Mouse (Mus musculus): ENCODE data around the gene Fam76b.

Gene Fam76b

GRCm38 (mm10) chr9:13853876-13854275, 26.4 kb downstream of the Fam76b start:
- in situ Hi-C loops (cut with MboI; ENCODE audit: unreplicated experiment in 2 of 2): loop anchor here in 1 of 2 experiments (25.0 kb wide), 1 partner anchor 658 kb away; the partner anchor contains the start of genes Cwc15 and Kdm4d

GRCm38 (mm10) chr9:13856247-13856646, 28.7 kb downstream of the Fam76b start:
- in situ Hi-C loops (cut with MboI; ENCODE audit: unreplicated experiment in 2 of 2): loop anchor here in 1 of 2 experiments (25.0 kb wide), 1 partner anchor 656 kb away; the partner anchor contains the start of genes Cwc15 and Kdm4d

- in situ Hi-C loops (cut with MboI; ENCODE audit: unreplicated experiment in 2 of 2): loop anchor here in 1 of 2 experiments (25.0 kb wide), 1 partner anchor 656 kb away; the partner anchor contains the start of genes Cwc15 and Kdm4d
Measured at GRCm38 (mm10) chr9:13856777-13857176, 29.3 kb downstream of the Fam76b start.

GRCm38 (mm10) chr9:13867646-13868045, 40.1 kb downstream of the Fam76b start:
- in situ Hi-C loops (cut with MboI; ENCODE audit: unreplicated experiment in 2 of 2): loop anchor here in 1 of 2 experiments (25.0 kb wide), 1 partner anchor 645 kb away; the partner anchor contains the start of genes Cwc15 and Kdm4d

- in situ Hi-C loops (cut with MboI; ENCODE audit: unreplicated experiment in 2 of 2): loop anchor here in 1 of 2 experiments (10.0 to 25.0 kb wide), 2 partner anchors 641 to 833 kb away; partner anchors contain the start of genes Cwc15 and Kdm4d
Measured at GRCm38 (mm10) chr9:13871631-13872030, 44.1 kb downstream of the Fam76b start.

- in situ Hi-C loops (cut with MboI; ENCODE audit: unreplicated experiment in 2 of 2): loop anchor here in 1 of 2 experiments (10.0 to 25.0 kb wide), 2 partner anchors 638 to 830 kb away; partner anchors contain the start of genes Cwc15 and Kdm4d
Measured at GRCm38 (mm10) chr9:13874359-13874758, 46.8 kb downstream of the Fam76b start.

GRCm38 (mm10) chr9:13875340-13875739, 47.8 kb downstream of the Fam76b start:
- in situ Hi-C loops (cut with MboI; ENCODE audit: unreplicated experiment in 2 of 2): loop anchor here (10.0 to 25.0 kb wide), 2 partner anchors 637 to 829 kb away; partner anchors contain the start of genes Cwc15 (in 1 of the 2) and Kdm4d (in 1 of the 2)

GRCm38 (mm10) chr9:13880761-13881160, 53.2 kb downstream of the Fam76b start:
- in situ Hi-C loops (cut with MboI; ENCODE audit: unreplicated experiment in 2 of 2): loop anchor here in 1 of 2 experiments (10.0 to 25.0 kb wide), 2 partner anchors 632 to 824 kb away; partner anchors contain the start of genes Cwc15 and Kdm4d

GRCm38 (mm10) chr9:13882478-13882877, 55.0 kb downstream of the Fam76b start:
- in situ Hi-C loops (cut with MboI; ENCODE audit: unreplicated experiment in 2 of 2): loop anchor here in 1 of 2 experiments (10.0 to 25.0 kb wide), 2 partner anchors 630 to 822 kb away; partner anchors contain the start of genes Cwc15 and Kdm4d

- in situ Hi-C loops (cut with MboI; ENCODE audit: unreplicated experiment in 2 of 2): loop anchor here (5.0 to 25.0 kb wide), 4 partner anchors 453 to 816 kb away; partner anchors contain the start of genes Cwc15 (in 1 of the 2) and Kdm4d (in 1 of the 2)
Measured at GRCm38 (mm10) chr9:13888981-13889380, 61.5 kb downstream of the Fam76b start.

- in situ Hi-C loops (cut with MboI; ENCODE audit: unreplicated experiment in 2 of 2): loop anchor here (5.0 to 25.0 kb wide), 7 partner anchors 195 to 815 kb away; partner anchors contain the start of genes Cwc15 (in 1 of the 2) and Kdm4d (in 1 of the 2)
Measured at GRCm38 (mm10) chr9:13889657-13890056, 62.1 kb downstream of the Fam76b start.

- in situ Hi-C loops (cut with MboI; ENCODE audit: unreplicated experiment in 2 of 2): loop anchor here in 1 of 2 experiments (10.0 to 25.0 kb wide), 4 partner anchors 195 to 622 kb away; partner anchors contain the start of genes Cwc15 and Kdm4d
Measured at GRCm38 (mm10) chr9:13890171-13890570, 62.7 kb downstream of the Fam76b start.

GRCm38 (mm10) chr9:13891888-13892287, 64.4 kb downstream of the Fam76b start:
- in situ Hi-C loops (cut with MboI; ENCODE audit: unreplicated experiment in 2 of 2): loop anchor here in 1 of 2 experiments (10.0 to 25.0 kb wide), 4 partner anchors 193 to 620 kb away; partner anchors contain the start of genes Cwc15 and Kdm4d

- in situ Hi-C loops (cut with MboI; ENCODE audit: unreplicated experiment in 2 of 2): loop anchor here in 1 of 2 experiments (10.0 to 25.0 kb wide), 4 partner anchors 192 to 619 kb away; partner anchors contain the start of genes Cwc15 and Kdm4d
Measured at GRCm38 (mm10) chr9:13893044-13893443, 65.5 kb downstream of the Fam76b start.

GRCm38 (mm10) chr9:13894491-13894890, 67.0 kb downstream of the Fam76b start:
- in situ Hi-C loops (cut with MboI; ENCODE audit: unreplicated experiment in 2 of 2): loop anchor here in 1 of 2 experiments (10.0 to 25.0 kb wide), 4 partner anchors 190 to 618 kb away; partner anchors contain the start of genes Cwc15 and Kdm4d

GRCm38 (mm10) chr9:13894936-13895335, 67.4 kb downstream of the Fam76b start:
- in situ Hi-C loops (cut with MboI; ENCODE audit: unreplicated experiment in 2 of 2): loop anchor here in 1 of 2 experiments (5.0 to 25.0 kb wide), 5 partner anchors 190 to 617 kb away; partner anchors contain the start of genes Cwc15, Kdm4d and Sesn3

GRCm38 (mm10) chr9:13896055-13896454, 68.5 kb downstream of the Fam76b start:
- in situ Hi-C loops (cut with MboI; ENCODE audit: unreplicated experiment in 2 of 2): loop anchor here in 1 of 2 experiments (5.0 to 25.0 kb wide), 5 partner anchors 189 to 616 kb away; partner anchors contain the start of genes Cwc15, Kdm4d and Sesn3

- in situ Hi-C loops (cut with MboI; ENCODE audit: unreplicated experiment in 2 of 2): loop anchor here in 1 of 2 experiments (5.0 to 25.0 kb wide), 5 partner anchors 186 to 614 kb away; partner anchors contain the start of genes Cwc15, Kdm4d and Sesn3
Measured at GRCm38 (mm10) chr9:13898510-13899305, 71.2 kb downstream of the Fam76b start.

- in situ Hi-C loops (cut with MboI; ENCODE audit: unreplicated experiment in 2 of 2): no loop called here
Measured at GRCm38 (mm10) chr9:13902030-13902429, 74.5 kb downstream of the Fam76b start.

All from v-Abl transformed pro-B cells (cell line).